Mouse (Mus musculus): Measurements from ENCODE around the gene Numbl. TPM values are rescaled to one million over a fixed set of nuclear protein-coding genes. Genes with fewer than 3 reads are reported as not detected.

The Numbl gene
- polyA plus RNA-seq, 1 experiment = 6.0 TPM

DNA sequence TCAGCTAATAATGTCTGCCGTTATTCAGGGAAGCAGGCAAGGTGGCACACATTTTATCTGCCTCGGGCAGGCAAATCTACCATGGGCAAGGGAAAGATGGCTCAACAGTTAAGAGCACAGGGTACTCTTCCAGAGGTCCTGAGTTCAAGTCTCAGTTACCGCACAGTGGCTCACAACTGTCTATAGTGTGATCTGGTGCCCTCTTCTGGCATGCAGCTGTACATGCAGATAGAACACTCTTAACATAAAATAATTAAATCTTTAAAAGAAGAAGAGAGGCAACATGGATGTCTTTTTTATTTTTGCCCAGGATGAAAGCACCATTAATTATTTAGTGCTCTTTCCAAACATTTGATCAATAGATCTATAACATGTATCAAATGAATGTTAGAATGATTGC, 19.0 kb downstream of the Numbl start:
- DNase-seq = no peak
- TF ChIP-seq CTCF (conservative IDR thresholded peaks at IDR 0.05; ENCODE audit: insufficient read depth, insufficient read length, low read depth, low read length) = peak; percentile 53
- no peak for TF ChIP-seq POLR2A (IDR thresholded peaks at IDR 0.05; ENCODE audit: low read depth, low read length)
- Histone ChIP-seq H3K4me3 (ENCODE audit: insufficient read depth, low read depth, low read length) (no peak overlapping the region), H3K36me3 (ENCODE audit: control insufficient read depth, insufficient read depth, low read length) (no peaks in the 10 kb centered on the region), H3K27me3 (replicated peaks; ENCODE audit: control insufficient read depth, insufficient read depth, low read length) (no peaks in the 10 kb centered on the region), H3K27ac (ENCODE audit: insufficient read depth, low read depth, low read length) (no peak overlapping the region), H3K4me1 (ENCODE audit: control insufficient read depth, insufficient read depth, low read length) (no peaks in the 10 kb centered on the region)
- WGBS = 91% methylated on average over 3 of the region's 3 CpGs

DNA sequence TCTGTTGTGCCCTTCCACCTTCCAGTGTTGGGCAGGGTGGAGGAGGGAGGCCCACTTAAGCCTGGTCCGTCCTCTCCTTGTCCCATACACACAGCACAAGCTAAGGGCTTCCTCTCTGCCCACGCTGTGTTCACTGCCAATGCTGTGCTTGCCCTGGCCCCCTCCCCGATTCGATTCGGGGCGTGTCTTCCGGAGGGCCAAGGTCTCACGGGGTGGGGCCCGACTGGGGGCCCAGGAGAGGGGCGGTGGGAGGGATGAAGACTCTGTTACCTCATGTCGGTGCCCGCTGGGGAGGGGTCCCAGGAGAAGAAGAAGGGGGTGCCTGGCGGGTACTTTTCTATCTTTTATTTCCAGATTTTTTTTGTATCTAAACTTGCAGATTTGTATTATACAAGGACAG, 23.5 kb downstream of the Numbl start:
- H3K27ac ChIP-seq (ENCODE audit: insufficient read depth, low read depth, low read length) = no peak overlapping the region
- no peak for DNase-seq
- no peak for TF ChIP-seq POLR2A (IDR thresholded peaks at IDR 0.05; ENCODE audit: low read depth, low read length)
- no peak for TF ChIP-seq CTCF (conservative IDR thresholded peaks at IDR 0.05; ENCODE audit: insufficient read depth, insufficient read length, low read depth, low read length)
- WGBS = 47% methylated on average over 13 of the region's 13 CpGs
- H3K4me1 ChIP-seq (ENCODE audit: control insufficient read depth, insufficient read depth, low read length) = peaks cover 6% of the 10 kb centered on the region; the same call in 1 of the 2 replicates
- H3K4me3 ChIP-seq (ENCODE audit: insufficient read depth, low read depth, low read length) = no peak overlapping the region
- H3K27me3 ChIP-seq (replicated peaks; ENCODE audit: control insufficient read depth, insufficient read depth, low read length) = 0 out of 2 replicates have a peak, but pooled peaks cover 1% of the 10 kb centered on the region
- H3K36me3 ChIP-seq (ENCODE audit: control insufficient read depth, insufficient read depth, low read length) = no peaks in the 10 kb centered on the region

DNA sequence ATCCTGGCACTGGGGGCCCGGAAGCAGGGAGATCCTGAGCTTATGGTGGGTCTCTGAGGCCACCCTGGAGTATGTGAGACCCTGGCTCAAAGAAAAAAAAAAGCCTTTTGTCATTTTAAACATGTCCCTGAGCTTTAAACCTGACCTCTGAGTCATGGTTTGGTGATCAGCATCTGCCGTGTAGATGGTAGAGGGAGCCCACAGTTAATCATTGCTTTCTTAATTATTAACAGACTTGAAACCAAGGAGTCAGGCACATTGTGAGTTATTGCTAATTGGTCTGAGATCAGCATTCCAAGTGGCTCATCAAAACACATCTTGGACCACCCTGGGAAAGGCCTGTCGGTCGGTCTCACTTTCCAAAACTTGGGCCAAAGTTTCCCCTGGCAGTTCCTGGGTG, 24.0 kb downstream of the Numbl start:
- Histone ChIP-seq H3K27me3 (replicated peaks; ENCODE audit: control insufficient read depth, insufficient read depth, low read length) (0 out of 2 replicates have a peak, but pooled peaks cover 1% of the 10 kb centered on the region), H3K4me1 (ENCODE audit: control insufficient read depth, insufficient read depth, low read length) (peaks cover 6% of the 10 kb centered on the region; the same call in 1 of the 2 replicates), H3K4me3 (ENCODE audit: insufficient read depth, low read depth, low read length) (no peak overlapping the region), H3K27ac (ENCODE audit: insufficient read depth, low read depth, low read length) (no peak overlapping the region), H3K36me3 (ENCODE audit: control insufficient read depth, insufficient read depth, low read length) (no peaks in the 10 kb centered on the region)
- no peak for TF ChIP-seq CTCF (conservative IDR thresholded peaks at IDR 0.05; ENCODE audit: insufficient read depth, insufficient read length, low read depth, low read length)
- no peak for TF ChIP-seq POLR2A (IDR thresholded peaks at IDR 0.05; ENCODE audit: low read depth, low read length)
- 37% methylated on average over 4 of the region's 4 CpGs for WGBS
- DNase-seq = peak; percentile 57

DNA sequence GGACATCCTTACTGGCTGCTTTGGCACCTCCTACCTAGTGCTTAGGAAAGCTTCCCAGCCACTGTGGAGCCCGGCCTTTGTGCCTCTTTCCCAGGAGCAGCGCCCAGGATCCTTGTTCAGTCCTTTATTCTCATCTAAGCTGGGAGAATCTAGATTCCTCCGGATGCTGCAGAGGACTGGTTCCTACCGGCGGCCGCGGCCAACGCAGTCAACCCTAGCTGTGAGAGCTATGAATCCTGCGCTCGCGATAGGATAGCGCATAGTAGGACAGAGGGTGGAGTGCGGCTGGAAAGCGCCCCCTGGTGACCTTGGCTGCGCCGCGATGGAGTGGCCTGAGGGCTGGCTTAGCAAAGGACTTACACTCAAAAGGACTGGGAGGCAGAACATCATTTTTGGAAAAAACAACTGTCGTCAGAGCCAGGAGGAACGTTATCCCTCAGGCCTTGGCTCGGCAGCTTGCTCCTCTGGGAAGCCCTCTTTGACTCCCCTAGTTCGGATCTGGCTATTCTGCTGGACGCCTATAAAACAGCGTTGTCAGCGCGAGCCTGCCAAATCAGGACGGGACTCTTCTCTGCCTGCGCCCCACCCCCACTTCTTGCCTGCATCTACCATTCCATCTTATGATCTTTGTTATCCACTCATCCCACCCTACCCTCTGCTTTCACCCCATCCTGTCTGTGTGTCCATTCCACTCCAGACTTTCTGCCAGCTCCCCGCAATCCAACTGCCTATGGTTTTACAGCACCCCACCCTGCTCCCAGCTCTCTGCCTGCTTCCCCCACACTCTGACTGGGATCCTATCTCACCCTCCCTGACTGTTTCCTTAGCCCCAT, 26.8 kb downstream of the Numbl start:
- WGBS = 3% methylated on average over 28 of the region's 28 CpGs
- Histone ChIP-seq H3K36me3 (ENCODE audit: control insufficient read depth, insufficient read depth, low read length) (no peaks in the 10 kb centered on the region), H3K4me3 (ENCODE audit: insufficient read depth, low read depth, low read length) (no peak overlapping the region), H3K27me3 (replicated peaks; ENCODE audit: control insufficient read depth, insufficient read depth, low read length) (0 out of 2 replicates have a peak, but pooled peaks cover 1% of the 10 kb centered on the region), H3K4me1 (ENCODE audit: control insufficient read depth, insufficient read depth, low read length) (peaks cover 6% of the 10 kb centered on the region; the same call in 1 of the 2 replicates), H3K27ac (ENCODE audit: insufficient read depth, low read depth, low read length) (no peak overlapping the region)
- DNase-seq = no peak
- TF ChIP-seq CTCF (conservative IDR thresholded peaks at IDR 0.05; ENCODE audit: insufficient read depth, insufficient read length, low read depth, low read length) (peak; percentile 29; the same call in 1 of the 2 replicates), POLR2A (IDR thresholded peaks at IDR 0.05; ENCODE audit: low read depth, low read length) (no peak)

DNA sequence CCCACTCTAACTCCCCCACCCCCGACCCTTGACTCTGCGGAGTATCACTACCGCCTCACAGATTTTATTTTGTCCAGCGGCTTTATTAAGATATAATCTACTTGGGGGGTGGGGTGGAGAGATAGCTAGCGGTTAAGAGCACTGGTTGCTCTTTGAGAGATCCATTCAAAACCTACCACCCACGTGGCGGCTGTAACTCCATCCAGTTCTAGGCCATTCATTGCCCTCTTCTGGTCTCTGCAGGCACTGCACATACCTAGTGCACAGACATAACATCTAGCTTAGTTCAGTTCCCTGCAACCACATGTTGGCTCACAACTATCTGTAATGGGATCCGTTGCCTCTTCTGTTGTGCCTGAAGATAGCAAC, 27.4 kb downstream of the Numbl start:
- WGBS = 5% methylated on average over 8 of the region's 8 CpGs
- Histone ChIP-seq H3K4me1 (ENCODE audit: control insufficient read depth, insufficient read depth, low read length) (peaks cover 6% of the 10 kb centered on the region; the same call in 1 of the 2 replicates), H3K36me3 (ENCODE audit: control insufficient read depth, insufficient read depth, low read length) (no peaks in the 10 kb centered on the region), H3K27me3 (replicated peaks; ENCODE audit: control insufficient read depth, insufficient read depth, low read length) (0 out of 2 replicates have a peak, but pooled peaks cover 1% of the 10 kb centered on the region), H3K4me3 (ENCODE audit: insufficient read depth, low read depth, low read length) (no peak overlapping the region), H3K27ac (ENCODE audit: insufficient read depth, low read depth, low read length) (no peak overlapping the region)
- DNase-seq = peak; percentile 73
- peak; percentile 83 for TF ChIP-seq CTCF (conservative IDR thresholded peaks at IDR 0.05; ENCODE audit: insufficient read depth, insufficient read length, low read depth, low read length)
- TF ChIP-seq POLR2A (IDR thresholded peaks at IDR 0.05; ENCODE audit: low read depth, low read length) = no peak

DNA sequence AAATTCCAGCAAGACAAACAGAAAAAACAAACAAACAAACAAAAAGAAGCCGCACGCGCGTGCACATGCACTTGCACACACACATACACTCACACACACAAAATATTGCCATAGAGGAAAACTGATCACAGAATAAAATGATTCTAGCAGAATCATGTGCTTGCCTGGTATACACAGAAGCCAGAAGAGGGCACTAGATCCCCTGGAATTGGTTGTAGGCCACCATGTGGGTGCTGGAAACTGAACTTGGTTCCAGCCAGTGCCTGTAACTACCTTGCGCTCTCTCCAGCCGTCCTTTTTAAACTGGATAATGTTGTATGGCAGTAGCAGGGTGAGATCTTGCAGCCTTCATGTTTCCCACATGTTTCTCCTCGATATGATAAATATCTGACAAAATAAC, 30.5 kb downstream of the Numbl start:
- H3K36me3 ChIP-seq (ENCODE audit: control insufficient read depth, insufficient read depth, low read length) = no peaks in the 10 kb centered on the region
- 0 out of 2 replicates have a peak, but pooled peaks cover 1% of the 10 kb centered on the region for H3K27me3 ChIP-seq (replicated peaks; ENCODE audit: control insufficient read depth, insufficient read depth, low read length)
- no peaks in the 10 kb centered on the region for H3K4me1 ChIP-seq (ENCODE audit: control insufficient read depth, insufficient read depth, low read length)
- no peak overlapping the region for H3K27ac ChIP-seq (ENCODE audit: insufficient read depth, low read depth, low read length)
- no peak for TF ChIP-seq CTCF (conservative IDR thresholded peaks at IDR 0.05; ENCODE audit: insufficient read depth, insufficient read length, low read depth, low read length)
- no peak for TF ChIP-seq POLR2A (IDR thresholded peaks at IDR 0.05; ENCODE audit: low read depth, low read length)
- H3K4me3 ChIP-seq (ENCODE audit: insufficient read depth, low read depth, low read length) = no peak overlapping the region
- WGBS = 89% methylated on average over 7 of the region's 7 CpGs
- DNase-seq = no peak

DNA sequence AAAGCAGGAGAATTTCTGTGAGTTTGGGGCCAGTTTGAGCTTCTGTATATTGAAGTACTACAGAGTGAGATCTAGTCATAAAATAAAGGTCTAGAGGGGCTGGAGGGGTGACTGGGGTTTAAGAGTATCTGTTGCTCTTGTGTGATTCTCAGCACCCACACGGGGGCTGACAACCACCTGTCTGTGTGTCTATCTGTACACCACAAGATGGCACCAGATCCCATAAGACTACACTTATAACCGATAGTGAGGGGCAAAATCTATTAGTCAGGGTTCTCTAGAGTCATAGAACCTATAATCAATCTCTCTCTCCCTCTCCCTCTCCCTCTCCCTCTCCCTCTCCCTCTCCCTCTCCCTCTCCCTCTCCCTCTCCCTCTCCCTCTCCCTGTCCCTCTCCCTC, 32.3 kb downstream of the Numbl start:
- no peak for DNase-seq
- Histone ChIP-seq H3K27me3 (replicated peaks; ENCODE audit: control insufficient read depth, insufficient read depth, low read length) (no peaks in the 10 kb centered on the region), H3K4me3 (ENCODE audit: insufficient read depth, low read depth, low read length) (no peak overlapping the region), H3K27ac (ENCODE audit: insufficient read depth, low read depth, low read length) (no peak overlapping the region), H3K36me3 (ENCODE audit: control insufficient read depth, insufficient read depth, low read length) (no peaks in the 10 kb centered on the region), H3K4me1 (ENCODE audit: control insufficient read depth, insufficient read depth, low read length) (no peaks in the 10 kb centered on the region)
- no peak for TF ChIP-seq POLR2A (IDR thresholded peaks at IDR 0.05; ENCODE audit: low read depth, low read length)
- TF ChIP-seq CTCF (conservative IDR thresholded peaks at IDR 0.05; ENCODE audit: insufficient read depth, insufficient read length, low read depth, low read length) = no peak
- 79% methylated on average over 2 of the region's 2 CpGs for WGBS
